Mouse (Mus musculus): ENCODE measurements at regions not wholly inside any gene's neighbourhood (a gene's known extent, or its start where the extent isn't known, plus 50 kb on each side); places are given as distances from the start of the nearest gene placed in this dataset.

GRCm38 (mm10) chr5:38999700-39000099 is 123.1 kb upstream of the Clnk start:
- TF ChIP-seq CTCF (IDR thresholded peaks at IDR 0.05; ENCODE audit: low read depth, low read length), result no peak
- TF ChIP-seq EP300 (IDR thresholded peaks at IDR 0.05; ENCODE audit: insufficient read depth, low read depth, low read length), result no peak
- TF ChIP-seq POLR2A (IDR thresholded peaks at IDR 0.05; ENCODE audit: insufficient read depth, low read length), result no peak

Measured in ES-Bruce4 (cell line).